Mouse (Mus musculus): ENCODE measurements around the gene Idi2. TPM values are rescaled to one million over a fixed set of nuclear protein-coding genes. Genes with fewer than 3 reads are reported as not detected.

Gene Idi2
- not detected in 2 replicates for polyA plus RNA-seq (2012; rRNA removed; ENCODE audit: low replicate concordance)

GRCm38 (mm10) chr13:8952563-8952962 lies at the start of gene Idi2:
Idi2 (plus strand) TSS chr13:8952863.

GRCm38 (mm10) chr13:8948131-8948530 lies 4.5 kb upstream of the Idi2 start, which contains the start of gene Gm9745:
Gm9745 (minus strand) TSS chr13:8948231.

GRCm38 (mm10) chr13:8995990-8996786 lies 43.5 kb downstream of the Idi2 start, which contains the start of gene Gtpbp4:
Gtpbp4 (minus strand) TSS chr13:8996083.

Other genes with a start within 250 kb of the Idi2 start
- 1.9 and 4.2 TPM in 2 replicates for gene Wdr37, start 81.0 kb upstream of the Idi2 start, polyA plus RNA-seq (2012; rRNA removed; ENCODE audit: low replicate concordance)
- gene Idi1, start 67.4 kb upstream of the Idi2 start, polyA plus RNA-seq (2012; rRNA removed; ENCODE audit: low replicate concordance), result 3.1 and 5.8 TPM in 2 replicates
- gene Gm9745, start 4.6 kb upstream of the Idi2 start, polyA plus RNA-seq (2012; rRNA removed; ENCODE audit: low replicate concordance), result not detected in 2 replicates
- 0.36 and 0.60 TPM in 2 replicates for gene Gtpbp4, start 43.2 kb downstream of the Idi2 start, polyA plus RNA-seq (2012; rRNA removed; ENCODE audit: low replicate concordance)
- 12.0 and 14.0 TPM in 2 replicates for gene Larp4b, start 141.0 kb downstream of the Idi2 start, polyA plus RNA-seq (2012; rRNA removed; ENCODE audit: low replicate concordance)